Mouse (Mus musculus) kidney, adult 9 months (tissue): ENCODE data around the gene Serpina10.
"Not testable (repeated sequence)": the region's sequence is repeated elsewhere in the genome, so short reads cannot be mapped to it uniquely, and the experiment has no call there.

Source experiments
- DNase-seq: peaks from one replicate; pipeline ENCODE4 v3.0.0; 2022

Serpina10 gene

DNA sequence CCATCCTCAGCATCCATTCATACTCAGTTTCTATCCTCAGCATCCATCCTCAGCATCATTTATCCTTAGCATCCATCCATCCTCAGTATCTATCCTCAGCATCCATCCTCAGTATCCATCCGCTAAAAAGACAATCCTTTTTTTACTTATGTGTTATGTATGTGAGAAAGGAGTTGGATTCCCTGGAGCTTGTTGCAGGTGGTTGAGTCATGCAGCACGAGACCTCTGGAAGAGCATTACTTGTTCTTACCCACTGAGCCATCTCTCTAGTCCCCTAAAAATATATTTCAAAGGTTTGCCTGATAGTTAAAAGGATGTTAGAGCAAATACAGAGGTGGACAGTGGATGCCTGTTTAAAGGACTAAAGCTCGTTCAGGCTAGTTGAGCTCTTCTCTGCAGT is 29.4 kb downstream of the Serpina10 start:
- no peak for DNase-seq

DNA sequence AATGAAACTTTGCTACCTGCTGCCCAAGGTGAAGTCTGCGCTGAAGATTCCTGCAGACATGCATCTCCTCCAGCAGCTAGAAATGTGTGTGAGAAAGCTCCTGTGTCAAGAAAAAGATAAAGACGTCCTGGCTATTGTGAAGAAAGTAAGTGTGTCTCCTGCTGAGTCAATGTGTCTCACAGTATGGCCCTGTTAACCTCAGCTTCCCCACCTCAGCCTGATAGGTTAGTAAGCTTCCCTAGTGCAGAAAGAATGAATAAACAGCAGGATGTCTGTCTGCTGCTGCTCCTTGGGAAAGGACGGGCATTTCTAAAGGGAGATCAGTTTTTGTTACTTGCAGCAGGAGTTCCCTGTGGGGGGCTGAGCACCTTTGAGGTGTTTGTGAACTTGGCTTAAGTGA is 30.9 kb downstream of the Serpina10 start:
- DNase-seq = no peak

DNA sequence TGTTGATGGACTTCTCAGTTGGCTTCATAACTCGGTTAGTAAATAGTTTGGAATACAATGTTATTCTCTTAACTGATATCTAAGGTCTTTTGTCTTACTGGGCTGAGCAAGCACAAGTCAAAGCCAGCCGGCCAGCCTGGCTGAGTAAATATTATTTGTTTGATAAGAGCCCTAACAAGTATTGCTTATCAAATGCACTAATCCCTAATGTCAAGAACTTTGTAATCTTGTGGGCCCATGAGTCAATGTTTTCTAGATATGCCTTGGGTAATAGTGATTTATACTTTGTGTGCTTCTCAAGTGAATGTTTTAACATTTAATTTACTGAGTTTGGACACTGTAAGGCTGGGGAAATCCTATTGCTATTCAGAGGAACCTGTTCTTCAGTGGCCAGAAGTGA is 32.8 kb downstream of the Serpina10 start:
- no peak for DNase-seq

DNA sequence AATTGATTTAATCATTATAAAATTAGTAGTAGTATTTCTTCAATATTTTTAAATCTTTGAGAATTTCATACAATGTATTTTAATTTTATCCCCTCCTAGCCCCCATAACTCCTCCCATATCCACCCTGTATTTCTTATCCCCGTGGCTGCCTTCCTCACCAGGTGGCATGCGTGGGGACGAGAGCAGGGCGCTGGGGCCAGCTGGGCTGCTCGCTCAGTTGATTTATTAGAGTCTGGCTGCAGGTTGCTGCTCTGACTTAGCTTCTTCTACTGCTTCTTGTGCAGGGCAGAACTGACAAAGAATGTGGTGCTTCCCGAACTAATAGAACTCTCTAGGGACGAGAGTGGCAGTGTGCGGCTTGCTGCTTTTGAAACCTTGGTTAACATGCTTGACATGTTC is 47.5 kb downstream of the Serpina10 start:
- DNase-seq = no peak

DNA sequence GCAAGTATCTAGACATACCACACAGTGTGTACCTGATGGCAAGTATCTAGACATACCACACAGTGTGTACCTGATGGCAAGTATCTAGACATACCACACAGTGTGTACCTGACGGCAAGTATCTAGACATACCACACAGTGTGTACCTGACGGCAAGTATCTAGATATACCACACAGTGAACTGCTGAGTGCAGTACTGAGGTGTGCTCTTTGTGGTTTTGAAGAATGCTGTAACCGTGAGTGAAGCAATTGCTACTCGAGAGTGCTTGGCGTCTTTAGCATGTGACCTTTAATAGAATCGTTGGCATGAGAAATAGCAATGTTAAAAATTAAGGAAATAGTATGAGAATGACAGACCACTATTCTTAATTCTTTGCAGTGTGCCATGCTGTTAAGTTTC is 53.1 kb downstream of the Serpina10 start:
- DNase-seq = not testable (repeated sequence)

DNA sequence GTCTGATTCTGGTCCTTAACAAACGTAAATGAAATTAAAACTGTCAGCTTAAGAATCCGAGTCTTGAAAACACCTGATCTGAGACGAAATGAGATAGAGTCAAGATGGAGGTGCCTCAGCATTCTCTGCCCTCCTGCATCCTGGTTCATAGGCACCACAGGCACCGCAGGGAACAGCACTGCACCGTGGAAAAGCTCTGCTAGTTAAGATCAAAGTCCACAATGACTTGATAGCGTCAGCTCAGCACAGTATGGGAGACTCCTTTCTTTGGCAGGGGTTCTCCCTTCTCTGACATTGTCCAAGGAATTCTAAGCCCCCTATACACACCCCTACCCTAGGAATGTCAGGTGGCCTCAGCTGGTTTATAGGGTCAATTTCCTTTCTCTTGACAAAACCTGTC is 61.6 kb downstream of the Serpina10 start:
- DNase-seq = no peak

DNA sequence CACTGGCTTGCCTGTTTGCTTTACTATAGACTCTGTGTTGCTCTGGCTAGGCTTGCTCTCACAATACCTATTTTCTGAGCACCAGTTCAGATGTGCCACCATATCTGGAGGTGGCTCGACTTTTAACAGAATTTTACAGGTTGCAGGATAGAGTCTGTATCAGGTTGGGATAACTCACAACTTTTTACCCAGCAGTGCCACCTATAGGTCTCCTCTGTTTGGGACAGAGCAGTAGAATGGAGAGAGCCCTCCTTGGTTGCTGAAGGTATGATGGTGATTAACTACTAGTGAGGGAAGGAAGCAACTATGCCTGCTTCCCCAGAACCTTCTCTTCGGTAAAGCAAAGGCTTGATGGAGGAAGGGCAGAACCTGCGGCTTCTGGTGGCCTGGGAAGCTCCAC is 64.1 kb downstream of the Serpina10 start:
- DNase-seq = peak; percentile 36

DNA sequence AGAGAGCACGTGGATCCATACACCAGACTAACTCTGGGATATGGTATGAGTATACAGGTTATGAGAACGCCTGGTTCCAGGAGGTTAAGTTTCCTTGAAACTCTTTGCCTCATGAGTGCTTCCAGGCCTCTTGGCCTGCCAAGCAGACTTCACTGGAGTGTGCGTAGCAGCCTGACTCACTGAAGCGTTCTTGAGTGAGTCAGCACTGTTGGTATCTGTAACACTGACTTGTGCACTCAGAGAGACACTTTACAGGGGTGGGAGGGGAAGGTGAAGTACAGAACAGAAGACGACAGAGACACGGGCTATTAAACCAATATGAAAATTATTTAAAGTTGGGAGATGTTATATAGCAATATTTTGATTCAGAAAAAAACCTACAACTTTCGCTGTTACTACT is 66.1 kb downstream of the Serpina10 start:
- DNase-seq = peak; percentile 30
